Mouse (Mus musculus) forebrain, embryonic 12.5 days (tissue): ENCODE results near the gene Ptprm. TPM values are rescaled to one million over a fixed set of nuclear protein-coding genes. Genes with fewer than 3 reads are reported as not detected.

Source experiments
- ATAC-seq: fragments of 200-750 bp; cut with Nextera tagmentation; 2 replicates; pipeline ENCODE4 v1.8.0; 2017; ENCODE audit warnings: moderate TSS enrichment; ENCODE audit not compliant: low FRiP score
- H3K27ac ChIP-seq: fragments of 300-500 bp; sonication (generic); 2 replicates; pipeline ENCODE4 v1.5.1; 2016; ENCODE audit warnings: mild to moderate bottlenecking
- H3K27me3 ChIP-seq: fragments of 300-500 bp; sonication (generic); 2 replicates; pipeline ENCODE4 v1.6.1; 2016; ENCODE audit warnings: mild to moderate bottlenecking
- H3K36me3 ChIP-seq: fragments of 300-500 bp; sonication (generic); replicated peaks from 2 replicates; pipeline ENCODE4 v1.6.1; 2016; ENCODE audit warnings: mild to moderate bottlenecking
- H3K4me1 ChIP-seq: fragments of 300-500 bp; sonication (generic); 2 replicates; pipeline ENCODE4 v1.6.1; 2016
- H3K4me2 ChIP-seq: fragments of 300-500 bp; sonication (generic); 2 replicates; pipeline ENCODE4 v1.6.1; 2016; ENCODE audit warnings: mild to moderate bottlenecking, moderate library complexity
- H3K4me3 ChIP-seq: fragments of 300-500 bp; sonication (generic); replicated peaks from 2 replicates; pipeline ENCODE4 v1.5.1; 2016; ENCODE audit warnings: mild to moderate bottlenecking
- H3K9ac ChIP-seq: fragments of 300-500 bp; sonication (generic); 2 replicates; pipeline ENCODE4 v1.6.1; 2016; ENCODE audit warnings: mild to moderate bottlenecking
- H3K9me3 ChIP-seq: fragments of 300-500 bp; sonication (generic); 2 replicates; pipeline ENCODE4 v1.6.1; 2016
- WGBS: fragments of 180-500 bp; shearing (Covaris S2); methylation state at CpG from one replicate; pipeline ENCODE4 v1.1.7; 2016; 5-methylcytosine and 5-hydroxymethylcytosine counted together
- polyA plus RNA-seq: library from polyadenylated mRNA; unstranded; fragments of >200 nt; fragmentation: Nextera tagmentation; extraction: Ambion mirVana; gene quantifications from 2 replicates; pipeline ENCODE4 v1.2.1, GENCODE M21; 2016

Gene Ptprm
- polyA plus RNA-seq, 1 experiment from 2014 or later, result 8.8 TPM

DNA sequence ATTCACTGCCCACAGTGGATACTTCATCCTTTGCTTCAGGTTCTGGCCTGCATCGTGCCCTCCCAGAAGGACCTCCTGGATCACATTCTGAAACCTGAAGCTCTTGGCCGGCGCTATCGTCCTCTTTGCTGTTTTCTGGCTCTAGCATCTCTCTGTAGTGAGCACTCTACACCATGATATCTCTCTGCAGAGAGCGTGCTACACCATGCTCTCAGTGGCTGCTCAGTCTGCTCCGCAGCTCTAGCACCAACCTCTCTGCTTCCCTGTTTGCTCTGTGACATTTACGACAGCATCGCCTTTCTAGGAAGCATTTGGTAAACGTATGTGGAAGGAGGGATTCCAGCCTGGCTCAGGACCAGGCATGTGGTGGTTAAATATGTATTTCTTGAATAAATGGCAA lies 597.8 kb downstream of the Ptprm start:
- peak overlapping the region; percentile 70 for H3K27ac ChIP-seq
- 75% methylated on average over 9 of the region's 9 CpGs for WGBS
- ATAC-seq, result peak; percentile 28; the same call in 1 of the 2 replicates
- peaks cover 27% of the 10 kb centered on the region for H3K4me1 ChIP-seq
- no peaks in the 10 kb centered on the region for H3K36me3 ChIP-seq
- no peak overlapping the region for H3K4me3 ChIP-seq
- no peaks in the 10 kb centered on the region for H3K9me3 ChIP-seq
- peak overlapping the region; percentile 35 for H3K4me2 ChIP-seq
- H3K9ac ChIP-seq, result no peak overlapping the region
- H3K27me3 ChIP-seq, result peaks cover 9% of the 10 kb centered on the region

DNA sequence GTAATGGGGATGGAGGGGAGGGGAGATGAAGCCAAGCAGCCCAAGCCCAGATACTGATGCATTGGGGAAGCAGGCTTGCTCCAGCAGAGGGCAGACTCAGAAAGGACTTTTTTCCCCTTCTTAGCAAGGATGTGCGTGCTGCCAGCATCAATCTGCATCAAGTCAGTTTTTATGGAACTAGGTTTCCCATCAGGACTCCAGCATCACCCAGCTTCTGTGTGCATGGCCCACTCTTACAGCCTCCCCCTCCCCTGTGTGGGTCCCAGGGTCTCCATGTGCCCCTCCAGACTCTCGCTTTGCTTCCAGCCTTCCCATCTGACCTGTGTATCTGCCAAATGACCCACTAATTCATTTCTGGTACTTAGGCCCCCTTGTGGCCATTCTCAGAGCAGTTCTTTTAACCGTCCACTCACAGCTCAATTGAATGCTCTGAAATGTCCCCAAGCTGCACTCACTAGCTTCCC lies 599.0 kb downstream of the Ptprm start:
- peaks cover 9% of the 10 kb centered on the region for H3K27me3 ChIP-seq
- no peaks in the 10 kb centered on the region for H3K9me3 ChIP-seq
- no peak overlapping the region for H3K9ac ChIP-seq
- no peak overlapping the region for H3K4me3 ChIP-seq
- no peak overlapping the region for H3K27ac ChIP-seq
- 17% methylated on average over 3 of the region's 3 CpGs for WGBS
- no peak for ATAC-seq
- no peaks in the 10 kb centered on the region for H3K36me3 ChIP-seq
- no peak overlapping the region for H3K4me2 ChIP-seq
- H3K4me1 ChIP-seq, result peaks cover 22% of the 10 kb centered on the region

DNA sequence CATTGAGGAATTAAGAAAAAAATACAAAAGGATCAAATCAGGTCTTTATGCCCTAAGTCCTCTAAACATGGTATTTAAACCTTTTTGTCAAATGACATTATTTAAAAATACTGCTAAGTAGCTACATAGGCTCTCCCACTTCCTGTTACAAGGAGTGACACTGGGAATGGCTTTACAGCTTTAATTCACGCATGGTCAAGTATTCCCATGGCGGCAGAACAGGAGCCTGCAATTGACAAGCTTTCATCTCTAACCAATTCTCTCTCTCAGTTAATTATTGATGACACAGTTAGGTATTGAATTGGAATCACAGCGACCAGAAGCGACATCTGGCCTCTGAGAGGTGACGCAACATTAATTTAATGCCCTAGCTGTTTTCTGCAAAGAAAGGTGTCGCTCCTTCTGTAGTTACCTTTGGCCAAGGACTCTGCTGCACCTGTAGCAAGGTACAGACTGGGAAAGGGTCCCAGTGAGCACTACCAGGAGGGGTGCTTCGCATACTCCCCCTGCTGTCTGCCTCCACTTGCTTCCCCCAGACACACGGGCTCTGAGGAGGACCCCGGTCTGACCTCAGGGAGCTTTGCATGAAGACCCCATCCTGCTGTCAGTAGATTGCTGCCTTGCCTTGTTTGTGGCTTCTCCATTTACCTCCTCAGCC lies 599.9 kb downstream of the Ptprm start:
- Histone ChIP-seq H3K27ac (no peak overlapping the region), H3K4me2 (no peak overlapping the region), H3K27me3 (peaks cover 3% of the 10 kb centered on the region), H3K9me3 (no peaks in the 10 kb centered on the region), H3K36me3 (no peaks in the 10 kb centered on the region), H3K4me3 (no peak overlapping the region), H3K4me1 (peaks cover 22% of the 10 kb centered on the region), H3K9ac (no peak overlapping the region)
- WGBS, result 78% methylated on average over 9 of the region's 9 CpGs
- no peak for ATAC-seq

DNA sequence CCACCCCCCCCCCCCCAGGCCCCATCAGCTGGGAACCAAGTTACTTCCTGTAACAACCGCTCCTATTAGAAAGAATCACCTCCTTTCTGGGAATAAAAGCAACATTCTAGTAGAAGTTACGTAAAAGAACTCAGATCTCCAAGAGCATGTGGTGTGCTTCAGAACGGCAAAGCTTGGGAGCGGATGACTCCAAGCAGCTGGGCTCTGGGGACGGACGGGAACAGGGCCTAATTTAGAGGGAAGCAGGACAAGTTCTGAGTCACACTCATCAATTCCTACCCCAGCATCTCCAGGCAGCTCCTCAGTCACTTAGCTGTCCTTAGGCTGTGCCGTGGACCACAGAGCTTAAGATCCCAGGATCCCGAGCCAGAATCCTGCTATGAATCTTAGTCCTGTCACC lies 602.5 kb downstream of the Ptprm start:
- no peaks in the 10 kb centered on the region for H3K36me3 ChIP-seq
- 91% methylated on average over 8 of the region's 8 CpGs for WGBS
- no peak overlapping the region for H3K4me3 ChIP-seq
- H3K9ac ChIP-seq, result no peak overlapping the region
- no peak overlapping the region for H3K27ac ChIP-seq
- no peak for ATAC-seq
- H3K27me3 ChIP-seq, result no peaks in the 10 kb centered on the region
- H3K4me1 ChIP-seq, result peaks cover 12% of the 10 kb centered on the region
- H3K9me3 ChIP-seq, result no peaks in the 10 kb centered on the region
- no peak overlapping the region for H3K4me2 ChIP-seq

DNA sequence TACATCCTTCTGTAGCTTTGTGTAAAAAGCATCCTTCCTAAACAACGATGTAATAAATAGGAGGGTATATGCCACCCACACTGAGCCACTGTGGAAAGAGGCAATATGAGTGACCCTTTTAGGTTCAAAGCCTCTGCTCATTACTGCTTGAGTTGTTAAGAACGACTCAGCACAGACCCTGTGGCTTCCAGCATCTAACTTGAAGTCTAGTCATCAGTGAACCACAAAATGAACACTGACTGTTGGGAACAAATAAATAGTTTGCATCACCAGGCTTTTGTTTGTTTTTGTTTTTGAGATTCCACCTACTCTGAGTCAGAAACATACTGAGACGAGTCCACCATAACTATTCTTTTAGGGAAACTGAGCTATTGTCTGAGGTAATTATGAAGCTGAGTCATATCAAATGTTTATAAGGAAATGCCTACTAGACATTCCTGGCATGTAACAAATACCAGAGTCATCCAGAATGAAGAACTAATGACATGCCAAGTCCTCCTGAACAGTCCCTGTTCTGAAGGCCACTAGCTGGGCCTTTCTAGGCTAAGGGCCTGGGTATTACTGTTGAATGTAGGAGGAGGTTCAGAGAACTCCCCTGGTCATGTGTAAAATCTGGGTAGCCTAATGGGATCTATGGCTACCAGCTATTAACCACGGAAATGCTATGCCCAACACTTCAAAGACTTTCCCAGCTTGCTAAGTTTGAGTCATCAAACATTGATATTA lies 603.6 kb downstream of the Ptprm start:
- Histone ChIP-seq H3K27me3 (no peaks in the 10 kb centered on the region), H3K9ac (no peak overlapping the region), H3K4me3 (no peak overlapping the region), H3K36me3 (no peaks in the 10 kb centered on the region), H3K4me2 (no peak overlapping the region), H3K27ac (no peak overlapping the region), H3K4me1 (peaks cover 5% of the 10 kb centered on the region; the same call in 1 of the 2 replicates), H3K9me3 (no peaks in the 10 kb centered on the region)
- ATAC-seq, result no peak
- WGBS, result 82% methylated on average over 4 of the region's 4 CpGs

DNA sequence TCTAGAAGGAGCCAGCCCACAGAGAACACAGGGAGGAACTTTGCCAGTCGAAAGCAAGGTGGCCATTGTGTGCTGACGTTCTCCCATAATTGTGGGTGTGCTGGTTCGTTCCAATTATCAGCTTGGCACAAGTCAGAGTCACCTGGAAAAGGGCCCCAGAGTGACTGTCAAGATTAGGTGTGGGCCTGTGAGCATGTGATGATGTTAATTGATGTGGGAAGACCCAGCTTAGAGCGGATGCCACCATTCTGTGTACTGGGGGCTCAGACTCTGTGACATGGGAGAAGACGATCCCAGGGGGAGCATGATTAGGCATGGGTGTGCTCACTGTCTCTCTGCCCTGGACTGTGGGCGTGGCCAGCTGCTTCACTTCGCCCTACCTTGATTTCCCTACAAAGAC lies 604.3 kb downstream of the Ptprm start:
- WGBS, result 75% methylated on average over 7 of the region's 7 CpGs

DNA sequence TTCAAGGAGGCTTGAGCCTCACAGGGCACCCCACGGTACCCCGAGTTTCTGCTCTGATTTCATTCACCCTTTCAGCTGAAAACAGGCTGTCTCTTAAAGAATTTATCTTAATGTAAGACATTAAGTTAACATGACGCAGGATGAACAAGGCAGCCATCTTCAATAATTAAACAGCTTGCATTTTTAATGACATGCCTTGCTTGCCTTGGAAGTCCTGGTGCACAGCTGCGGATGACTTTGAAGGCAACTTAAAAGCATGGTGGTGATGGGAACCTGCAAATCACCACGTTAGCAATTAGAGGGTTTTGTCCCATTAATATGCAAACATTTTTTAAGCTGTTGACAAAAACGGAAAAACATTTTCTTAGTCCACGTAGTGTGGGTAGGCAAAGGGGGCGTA lies 607.8 kb downstream of the Ptprm start:
- Histone ChIP-seq H3K4me3 (no peak overlapping the region), H3K9ac (no peak overlapping the region), H3K27me3 (no peaks in the 10 kb centered on the region), H3K27ac (no peak overlapping the region), H3K4me1 (no peaks in the 10 kb centered on the region), H3K4me2 (no peak overlapping the region), H3K36me3 (no peaks in the 10 kb centered on the region), H3K9me3 (no peaks in the 10 kb centered on the region)
- 77% methylated on average over 8 of the region's 8 CpGs for WGBS
- ATAC-seq, result no peak

More for the DNA sequence above, 604.3 kb downstream of the Ptprm start:
- H3K36me3 ChIP-seq, result no peaks in the 10 kb centered on the region
- no peak overlapping the region for H3K4me2 ChIP-seq
- H3K4me1 ChIP-seq, result no peaks in the 10 kb centered on the region; the same call in 1 of the 2 replicates
- no peak overlapping the region for H3K4me3 ChIP-seq
- no peaks in the 10 kb centered on the region for H3K9me3 ChIP-seq
- no peak overlapping the region for H3K9ac ChIP-seq
- no peak for ATAC-seq
- H3K27me3 ChIP-seq, result no peaks in the 10 kb centered on the region
- H3K27ac ChIP-seq, result no peak overlapping the region

DNA sequence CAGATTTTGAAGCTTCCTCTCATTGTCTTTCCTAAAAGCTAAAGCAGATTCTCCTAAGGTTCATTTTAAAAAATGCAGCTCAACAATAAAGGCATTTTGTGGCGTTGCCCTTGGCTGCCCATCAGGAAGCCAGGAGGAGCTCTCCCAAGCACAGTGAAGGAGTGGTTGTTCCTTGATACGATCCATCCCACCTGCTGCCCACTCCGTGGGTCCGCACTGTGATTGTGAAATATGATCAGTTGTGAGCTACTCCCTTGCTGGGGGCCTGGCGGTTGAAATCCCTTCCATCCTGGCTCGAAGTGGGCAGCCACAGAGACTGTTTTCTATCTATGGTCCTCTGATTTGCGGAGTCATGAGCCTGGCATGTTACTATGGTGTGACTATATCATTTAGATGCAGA lies 610.9 kb downstream of the Ptprm start:
- no peak overlapping the region for H3K27ac ChIP-seq
- no peaks in the 10 kb centered on the region for H3K9me3 ChIP-seq
- no peak overlapping the region for H3K4me3 ChIP-seq
- ATAC-seq, result no peak
- H3K4me2 ChIP-seq, result no peak overlapping the region
- H3K36me3 ChIP-seq, result no peaks in the 10 kb centered on the region
- no peaks in the 10 kb centered on the region for H3K4me1 ChIP-seq
- H3K27me3 ChIP-seq, result no peaks in the 10 kb centered on the region
- 72% methylated on average over 7 of the region's 7 CpGs for WGBS
- H3K9ac ChIP-seq, result no peak overlapping the region

DNA sequence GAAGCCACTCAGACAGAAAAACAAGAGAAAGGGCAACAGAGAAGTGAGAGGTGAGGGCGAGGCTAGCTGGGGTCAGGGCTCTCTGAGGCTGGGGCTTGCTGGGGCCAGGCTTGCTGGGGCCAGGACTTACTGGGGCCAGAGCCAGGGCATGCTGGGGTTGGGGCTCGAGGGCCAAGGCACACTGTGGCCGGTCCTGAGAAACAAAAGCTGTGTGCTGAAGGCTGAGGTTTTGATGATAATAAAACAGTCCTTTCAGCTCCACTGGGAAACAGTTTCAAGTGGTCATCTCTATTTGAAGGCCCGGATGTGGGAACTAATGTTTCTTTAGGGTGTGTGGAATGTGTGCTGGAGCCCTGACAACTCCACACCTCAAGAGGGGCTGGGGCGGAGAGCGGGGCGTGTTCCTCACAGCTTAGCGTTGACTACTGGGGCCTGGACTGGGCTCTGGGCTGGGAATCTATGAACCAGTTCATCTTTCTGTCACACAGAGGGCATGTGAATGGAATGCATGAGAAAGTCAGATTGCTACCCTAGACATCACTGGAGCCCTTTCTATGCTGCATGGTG lies 615.4 kb downstream of the Ptprm start:
- Histone ChIP-seq H3K9ac (no peak overlapping the region), H3K27me3 (no peaks in the 10 kb centered on the region), H3K4me1 (0 out of 2 replicates have a peak, but pooled peaks cover 2% of the 10 kb centered on the region), H3K9me3 (no peaks in the 10 kb centered on the region), H3K4me3 (no peak overlapping the region), H3K27ac (no peak overlapping the region), H3K4me2 (no peak overlapping the region), H3K36me3 (no peaks in the 10 kb centered on the region)
- ATAC-seq, result no peak
- WGBS, result 69% methylated on average over 8 of the region's 8 CpGs

DNA sequence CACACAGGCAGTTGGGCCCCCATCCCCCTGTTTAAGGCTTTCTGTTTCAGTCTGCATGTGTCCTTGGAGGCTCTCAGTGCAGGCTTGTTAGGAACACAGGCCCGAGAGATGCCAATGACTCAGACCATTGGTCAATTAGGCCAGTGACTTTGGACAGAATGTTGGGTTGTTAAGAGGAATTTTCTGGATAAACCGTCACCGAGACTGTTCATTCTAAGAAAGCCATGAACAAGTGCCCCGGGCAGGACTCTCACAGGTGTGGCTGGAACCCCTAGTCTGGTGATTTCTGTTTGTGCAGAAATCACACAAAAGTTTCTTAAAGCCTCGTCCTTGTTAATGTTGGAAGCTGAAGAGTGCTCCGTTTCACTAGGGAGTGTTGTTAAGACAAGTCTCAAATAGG lies 615.9 kb downstream of the Ptprm start:
- no peak overlapping the region for H3K9ac ChIP-seq
- H3K4me3 ChIP-seq, result no peak overlapping the region
- H3K27me3 ChIP-seq, result no peaks in the 10 kb centered on the region
- 0 out of 2 replicates have a peak, but pooled peaks cover 2% of the 10 kb centered on the region for H3K4me1 ChIP-seq
- no peak overlapping the region for H3K4me2 ChIP-seq
- H3K27ac ChIP-seq, result no peak overlapping the region
- no peak for ATAC-seq
- H3K9me3 ChIP-seq, result no peaks in the 10 kb centered on the region
- no peaks in the 10 kb centered on the region for H3K36me3 ChIP-seq
- WGBS, result 82% methylated on average over 6 of the region's 6 CpGs

DNA sequence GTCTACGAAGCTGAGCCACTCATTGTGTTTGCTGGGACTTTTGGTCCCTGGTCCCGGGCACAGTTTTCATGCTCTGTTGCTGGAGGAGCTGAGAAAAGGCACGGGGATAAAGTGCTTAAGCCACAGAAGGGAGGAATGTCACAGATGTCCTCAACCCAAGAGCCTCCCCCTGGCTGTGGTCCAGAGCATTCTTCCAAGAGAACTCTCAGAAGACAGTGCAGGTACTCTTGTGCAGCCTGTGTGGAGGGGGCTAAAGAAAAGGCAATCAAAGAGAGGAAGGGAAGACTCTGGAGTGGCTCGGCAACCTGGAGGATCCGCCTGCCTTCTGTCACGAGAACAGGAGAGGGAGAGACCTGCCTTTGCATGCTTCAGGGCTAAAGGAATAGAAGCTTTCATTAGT lies 617.8 kb downstream of the Ptprm start:
- Histone ChIP-seq H3K4me2 (no peak overlapping the region), H3K36me3 (no peaks in the 10 kb centered on the region), H3K9me3 (no peaks in the 10 kb centered on the region), H3K27me3 (no peaks in the 10 kb centered on the region), H3K27ac (no peak overlapping the region), H3K9ac (no peak overlapping the region), H3K4me1 (0 out of 2 replicates have a peak, but pooled peaks cover 2% of the 10 kb centered on the region), H3K4me3 (no peak overlapping the region)
- WGBS, result 61% methylated on average over 6 of the region's 6 CpGs
- ATAC-seq, result no peak

DNA sequence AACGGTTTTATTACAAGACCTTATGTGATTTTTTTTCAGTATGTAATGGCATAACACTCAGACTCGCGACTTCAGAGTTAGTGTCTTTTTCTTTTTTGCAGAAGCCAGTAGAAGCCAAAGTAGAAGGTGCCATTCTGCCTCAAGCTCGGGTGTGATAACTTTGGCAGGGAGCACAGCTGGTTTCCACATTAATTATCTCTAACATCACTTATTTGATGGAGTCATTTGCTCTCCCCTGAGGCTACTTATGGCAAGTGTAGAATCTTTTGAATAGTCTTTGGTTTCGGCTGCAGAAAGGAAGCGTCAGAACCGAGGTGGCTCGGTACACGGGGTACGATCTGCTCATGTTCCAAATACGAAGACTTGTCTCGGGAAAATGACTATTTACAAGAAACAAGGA lies 620.7 kb downstream of the Ptprm start:
- 77% methylated on average over 12 of the region's 12 CpGs for WGBS
- H3K27ac ChIP-seq, result no peak overlapping the region

More for the DNA sequence above, 620.7 kb downstream of the Ptprm start:
- ATAC-seq, result no peak
- H3K27me3 ChIP-seq, result no peaks in the 10 kb centered on the region
- no peaks in the 10 kb centered on the region for H3K36me3 ChIP-seq
- H3K9ac ChIP-seq, result no peak overlapping the region
- H3K4me2 ChIP-seq, result no peak overlapping the region
- no peak overlapping the region for H3K4me3 ChIP-seq
- no peaks in the 10 kb centered on the region for H3K9me3 ChIP-seq
- 0 out of 2 replicates have a peak, but pooled peaks cover 2% of the 10 kb centered on the region for H3K4me1 ChIP-seq
